10 mouse cellular contexts compared by ENCODE assay signal in the genomic region with DNA sequence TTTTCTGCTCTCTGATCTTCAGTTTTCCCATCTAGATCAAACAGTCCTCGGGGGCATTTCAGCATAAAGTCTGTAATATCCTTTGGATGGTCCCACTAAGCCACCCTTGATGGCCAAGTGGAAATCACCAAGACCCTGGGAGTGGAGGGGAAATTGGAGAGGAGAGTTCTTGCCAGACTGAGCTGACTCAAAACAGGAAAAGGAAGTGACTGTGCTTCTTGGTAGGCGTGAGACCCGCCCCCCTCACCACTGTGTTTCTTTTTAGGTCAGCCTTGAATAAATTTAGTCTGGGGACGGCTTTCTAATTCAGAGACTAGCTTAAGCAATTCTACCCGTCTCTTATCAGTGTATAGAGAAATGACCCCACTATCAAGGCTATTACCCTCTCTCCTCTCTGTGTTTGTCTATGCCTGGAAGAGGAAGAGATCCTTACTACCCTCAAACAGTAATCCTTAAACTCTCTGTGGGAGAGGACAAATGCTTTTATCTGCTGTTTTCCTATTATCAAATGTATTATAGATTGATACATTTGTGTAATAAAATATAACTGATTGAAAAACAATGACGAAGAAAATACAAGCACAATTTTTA. TPM values are rescaled to one million over a fixed set of nuclear protein-coding genes. Genes with fewer than 3 reads are reported as not detected.
DNase-seq lines count a peak whose midpoint lies in the region; ATAC-seq and TF ChIP-seq lines count a peak whose summit lies in the region.
"Had no signal": no experiment of that assay in that cellular context is flagged by ENCODE, and none has a peak within 500 bp of the region (broad histone marks: within the 10 kb centered on the region; RNA-seq: fewer than 3 reads in every experiment).

No protein-coding gene starts in this region.

- TF ChIP-seq POLR2A in thymus, adult 2 months (IDR thresholded peaks at IDR 0.05; ENCODE audit: control insufficient read depth, extremely low read depth, insufficient read depth, low read length, poor library complexity), result no peak
- no peak for TF ChIP-seq POLR2A in cerebellum, adult 2 months (IDR thresholded peaks at IDR 0.05; ENCODE audit: borderline replicate concordance, insufficient read depth, low read length)

- DNase-seq in liver, postnatal 0 days, result no peak
- DNase-seq in adrenal gland, postnatal 10 days, result peak; percentile 52
- DNase-seq in thymus, adult 2 months, result peak; percentile 47
- no peak for DNase-seq in hindbrain, embryonic 11.5 days (ENCODE audit: low spot score)
- DNase-seq in cerebellum, adult 2 months, result no peak

- TF ChIP-seq CTCF in liver, postnatal 0 days (IDR thresholded peaks at IDR 0.05; ENCODE audit: low read depth), result no peak
- no peak for TF ChIP-seq CTCF in thymus, adult 2 months (IDR thresholded peaks at IDR 0.05; ENCODE audit: borderline replicate concordance, control insufficient read depth, extremely low read depth, insufficient read depth, low read length, poor library complexity)
- TF ChIP-seq CTCF in cerebellum, adult 2 months (IDR thresholded peaks at IDR 0.05; ENCODE audit: borderline replicate concordance, insufficient read depth, low read depth, low read length), result no peak

- peak; percentile 43; the same call in 1 of the 2 replicates for ATAC-seq in liver, postnatal 0 days
- no peak for ATAC-seq in liver, embryonic 12.5 days
- no peak for ATAC-seq in heart, embryonic 16.5 days (replicated peaks; ENCODE audit: extremely low read depth, insufficient read depth, low FRiP score)
- no peak for ATAC-seq in hindbrain, embryonic 11.5 days (ENCODE audit: low FRiP score)
- ATAC-seq: hindbrain, embryonic 16.5 days had no signal

- H3K9me3 ChIP-seq in liver, postnatal 0 days (ENCODE audit: low read length), result no peaks in the 10 kb centered on the region
- no peaks in the 10 kb centered on the region for H3K9me3 ChIP-seq in liver, embryonic 12.5 days (replicated peaks)
- H3K9me3 ChIP-seq in heart, embryonic 16.5 days (replicated peaks; ENCODE audit: control insufficient read depth, low read length), result no peaks in the 10 kb centered on the region
- no peaks in the 10 kb centered on the region for H3K9me3 ChIP-seq in hindbrain, embryonic 11.5 days (ENCODE audit: control insufficient read depth, low read length)
- H3K9me3 ChIP-seq: limb, embryonic 13.5 days had no signal

- H3K36me3 ChIP-seq in liver, postnatal 0 days (replicated peaks; ENCODE audit: insufficient read depth, low read length), result no peaks in the 10 kb centered on the region; the same call in none of the 2 replicates
- H3K36me3 ChIP-seq in liver, embryonic 12.5 days, result no peaks in the 10 kb centered on the region
- H3K36me3 ChIP-seq in heart, embryonic 16.5 days (ENCODE audit: control insufficient read depth, insufficient read depth), result no peaks in the 10 kb centered on the region
- H3K36me3 ChIP-seq in thymus, adult 2 months (ENCODE audit: control insufficient read depth, insufficient read depth, low read length), result peaks cover 42% of the 10 kb centered on the region
- no peaks in the 10 kb centered on the region for H3K36me3 ChIP-seq in hindbrain, embryonic 11.5 days (ENCODE audit: control insufficient read depth, insufficient read depth, low read length)
- H3K36me3 ChIP-seq: limb, embryonic 13.5 days had no signal

- H3K27ac ChIP-seq in liver, postnatal 0 days (ENCODE audit: low read depth), result peak overlapping the region; percentile 40; the same call in 1 of the 2 replicates
- no peak overlapping the region for H3K27ac ChIP-seq in liver, embryonic 12.5 days
- peak overlapping the region; percentile 6; the same call in 1 of the 2 replicates for H3K27ac ChIP-seq in heart, embryonic 16.5 days (ENCODE audit: low read length)
- no peak overlapping the region for H3K27ac ChIP-seq in thymus, adult 2 months (ENCODE audit: control insufficient read depth, insufficient read depth, low read length)
- H3K27ac ChIP-seq in hindbrain, embryonic 11.5 days (ENCODE audit: low read depth, low read length), result no peak overlapping the region
- no peak overlapping the region for H3K27ac ChIP-seq in cerebellum, adult 2 months (ENCODE audit: insufficient read depth, low read length)
- H3K27ac ChIP-seq: limb, embryonic 13.5 days had no signal

- peaks cover 6% of the 10 kb centered on the region; the same call in 1 of the 2 replicates for H3K4me1 ChIP-seq in liver, postnatal 0 days (ENCODE audit: insufficient read depth)
- 0 out of 2 replicates have a peak, but pooled peaks cover 10% of the 10 kb centered on the region for H3K4me1 ChIP-seq in liver, embryonic 12.5 days
- H3K4me1 ChIP-seq in heart, embryonic 16.5 days (ENCODE audit: control insufficient read depth, insufficient read depth, low read length), result peaks cover 8% of the 10 kb centered on the region
- H3K4me1 ChIP-seq in thymus, adult 2 months (replicated peaks; ENCODE audit: control insufficient read depth, insufficient read depth, low read length), result peaks cover 9% of the 10 kb centered on the region
- no peaks in the 10 kb centered on the region for H3K4me1 ChIP-seq in hindbrain, embryonic 11.5 days (replicated peaks; ENCODE audit: control insufficient read depth, insufficient read depth, low read length)
- H3K4me1 ChIP-seq in cerebellum, adult 2 months (ENCODE audit: control insufficient read depth, insufficient read depth, low read length), result no peaks in the 10 kb centered on the region
- H3K4me1 ChIP-seq: limb, embryonic 13.5 days had no signal

- no peaks in the 10 kb centered on the region for H3K27me3 ChIP-seq in liver, postnatal 0 days (ENCODE audit: insufficient read depth, low read length)
- H3K27me3 ChIP-seq in liver, embryonic 12.5 days (replicated peaks), result no peaks in the 10 kb centered on the region
- H3K27me3 ChIP-seq in heart, embryonic 16.5 days (ENCODE audit: control insufficient read depth, insufficient read depth, low read length), result no peaks in the 10 kb centered on the region
- no peaks in the 10 kb centered on the region for H3K27me3 ChIP-seq in thymus, adult 2 months (ENCODE audit: control insufficient read depth, insufficient read depth, low read length)
- H3K27me3 ChIP-seq in hindbrain, embryonic 11.5 days (ENCODE audit: control insufficient read depth, insufficient read depth, low read length), result no peaks in the 10 kb centered on the region
- H3K27me3 ChIP-seq in cerebellum, adult 2 months (ENCODE audit: control insufficient read depth, insufficient read depth, low read length), result no peaks in the 10 kb centered on the region
- H3K27me3 ChIP-seq: limb, embryonic 13.5 days had no signal

- no peak for TF ChIP-seq EP300 in liver, postnatal 0 days (IDR thresholded peaks at IDR 0.05; ENCODE audit: low read depth)

- H3K4me3 ChIP-seq in liver, postnatal 0 days (ENCODE audit: low read depth, low read length), result no peak overlapping the region
- H3K4me3 ChIP-seq in liver, embryonic 12.5 days, result no peak overlapping the region
- H3K4me3 ChIP-seq in heart, embryonic 16.5 days (ENCODE audit: low read length), result no peak overlapping the region
- H3K4me3 ChIP-seq in thymus, adult 2 months (ENCODE audit: control insufficient read depth, insufficient read depth, low read length), result no peak overlapping the region
- H3K4me3 ChIP-seq in hindbrain, embryonic 11.5 days (ENCODE audit: low read depth, low read length), result no peak overlapping the region
- no peak overlapping the region for H3K4me3 ChIP-seq in cerebellum, adult 2 months (replicated peaks; ENCODE audit: insufficient read depth, low read depth, low read length)
- H3K4me3 ChIP-seq: limb, embryonic 13.5 days had no signal

- H3K4me2 ChIP-seq in liver, postnatal 0 days (ENCODE audit: low read depth, low read length), result 0 out of 2 replicates have a peak overlapping the region, but pooled peaks have one; percentile 23
- H3K4me2 ChIP-seq in liver, embryonic 12.5 days, result no peak overlapping the region
- no peak overlapping the region for H3K4me2 ChIP-seq in heart, embryonic 16.5 days (ENCODE audit: low read depth, low read length)
- no peak overlapping the region for H3K4me2 ChIP-seq in hindbrain, embryonic 11.5 days (replicated peaks; ENCODE audit: low read depth, low read length)
- H3K4me2 ChIP-seq: limb, embryonic 13.5 days had no signal

- no peak overlapping the region for H3K9ac ChIP-seq in liver, postnatal 0 days (replicated peaks)
- H3K9ac ChIP-seq in liver, embryonic 12.5 days, result no peak overlapping the region
- no peak overlapping the region for H3K9ac ChIP-seq in heart, embryonic 16.5 days (ENCODE audit: low read length)
- H3K9ac ChIP-seq in hindbrain, embryonic 11.5 days (ENCODE audit: low read depth, low read length), result no peak overlapping the region
- H3K9ac ChIP-seq: limb, embryonic 13.5 days had no signal

- WGBS in liver, postnatal 0 days (ENCODE audit: insufficient replicate concordance), result 36% methylated on average over 6 of the region's 6 CpGs
- 37% methylated on average over 6 of the region's 6 CpGs for WGBS in liver, embryonic 12.5 days (ENCODE audit: insufficient replicate concordance)
- 56% methylated on average over 6 of the region's 6 CpGs for WGBS in heart, embryonic 16.5 days
- WGBS in thymus, adult 2 months, result 37% methylated on average over 6 of the region's 6 CpGs
- 82% methylated on average over 6 of the region's 6 CpGs for WGBS in hindbrain, embryonic 11.5 days
- 88% methylated on average over 6 of the region's 6 CpGs for WGBS in cerebellum, adult 2 months

RNA-seq across cellular contexts. Expression of gene Hcls1, which starts 6.4 kb away (rescaled TPM):
- 17.7 and 18.4 TPM in 2 replicates for polyA plus RNA-seq in liver, postnatal 0 days (2015; fragmentation: Nextera tagmentation; extraction: Ambion mirVana)
- 12.5 and 13.1 TPM in 2 replicates for polyA plus RNA-seq in liver, embryonic 12.5 days (2016; fragmentation: Nextera tagmentation; extraction: Ambion mirVana)
- total RNA-seq in adrenal gland, postnatal 10 days (2021), result 10 to 100 TPM; 15.8 to 19.5 TPM
- 9.4 and 19.2 TPM in 2 replicates for polyA plus RNA-seq in heart, embryonic 16.5 days (2015; fragmentation: Nextera tagmentation; extraction: Ambion mirVana)
- polyA plus RNA-seq in thymus, adult 2 months (2012; rRNA removed), result 118 and 132 TPM in 2 replicates
- polyA plus RNA-seq in hindbrain, embryonic 11.5 days (2014; fragmentation: Nextera tagmentation; extraction: Ambion mirVana), result 0.79 and 1.3 TPM in 2 replicates
- 2.3 and 3.3 TPM in 2 replicates for polyA plus RNA-seq in cerebellum, adult 2 months (2012; rRNA removed)

RNA-seq across cellular contexts. Expression of gene Fbxo40, which starts 49.0 kb away (rescaled TPM):
- polyA plus RNA-seq in liver, postnatal 0 days (2015; fragmentation: Nextera tagmentation; extraction: Ambion mirVana), result 0.06 TPM in 1 of 2 replicates, not detected in the other
- 0.04 and 0.05 TPM in 2 replicates for polyA plus RNA-seq in liver, embryonic 12.5 days (2016; fragmentation: Nextera tagmentation; extraction: Ambion mirVana)
- 1 to 10 TPM; 1.8 to 4.4 TPM for total RNA-seq in adrenal gland, postnatal 10 days (2021)
- polyA plus RNA-seq in heart, embryonic 16.5 days (2015; fragmentation: Nextera tagmentation; extraction: Ambion mirVana), result 14.9 and 15.5 TPM in 2 replicates
- 0.96 and 2.3 TPM in 2 replicates for polyA plus RNA-seq in thymus, adult 2 months (2012; rRNA removed)
- polyA plus RNA-seq in hindbrain, embryonic 11.5 days (2014; fragmentation: Nextera tagmentation; extraction: Ambion mirVana), result 0.03 TPM in 1 of 2 replicates, not detected in the other
- polyA plus RNA-seq in cerebellum, adult 2 months (2012; rRNA removed), result 1.1 and 1.9 TPM in 2 replicates
- polyA plus RNA-seq: stomach, embryonic 14.5 days had no signal

Comparison
In these comparisons a context has a peak if more than half of its experiments do, and no peak if none do; other contexts are left out.
1. H3K27ac ChIP-seq: peak in liver, postnatal 0 days (single experiment) and heart, embryonic 16.5 days (single experiment); none in liver, embryonic 12.5 days (single experiment), thymus, adult 2 months (single experiment), hindbrain, embryonic 11.5 days (single experiment) and cerebellum, adult 2 months (single experiment).
2. DNase-seq: peak in adrenal gland, postnatal 10 days (single experiment) and thymus, adult 2 months (single experiment); none in liver, postnatal 0 days (single experiment), hindbrain, embryonic 11.5 days (single experiment) and cerebellum, adult 2 months (0 of 2).